Mouse (Mus musculus) mouse embryonic stem cell (cell line): Measurements from ENCODE around the gene Tmtc1.

Experiments
- in situ Hi-C, 2 experiments: fragments of 300-500 bp; cut with MboI; formaldehyde crosslinking; loops; 1 replicate in 1 of 2; 3 replicates in 1 of 2; pipeline ENCODE4 v1.14.3; 2019 to 2020; ENCODE audit warnings: low sequenced_read_pairs in 2 of 2, low pct_unique_long_range_greater_than_20kb in 1 of 2, mixed read lengths in 1 of 2; ENCODE audit not compliant: unreplicated experiment in 1 of 2

The Tmtc1 gene

DNA sequence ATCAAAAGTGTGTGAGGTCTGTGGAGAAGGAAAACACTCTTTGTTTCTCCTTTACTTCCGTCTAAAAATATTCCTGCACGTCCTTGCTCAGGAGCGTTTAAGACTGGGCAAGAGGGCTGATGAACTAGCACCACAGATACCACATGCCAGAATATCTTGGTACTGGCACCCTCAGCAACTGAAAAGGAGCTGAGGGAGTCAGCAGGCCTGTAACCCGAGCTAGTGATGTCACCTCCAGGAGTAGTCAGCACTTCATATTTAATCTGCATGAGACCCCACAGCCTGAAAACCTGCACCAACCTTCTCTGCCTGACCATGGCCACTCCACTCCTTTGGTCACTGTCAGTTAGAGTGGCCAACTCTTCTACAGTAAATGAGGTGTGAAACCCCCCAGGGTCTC is 5.1 kb downstream of the Tmtc1 start:
- in situ Hi-C loops: loop anchor here in 1 of 2 experiments (25.0 kb wide), 1 partner anchor 473 kb away; no protein-coding TSS in a partner anchor

DNA sequence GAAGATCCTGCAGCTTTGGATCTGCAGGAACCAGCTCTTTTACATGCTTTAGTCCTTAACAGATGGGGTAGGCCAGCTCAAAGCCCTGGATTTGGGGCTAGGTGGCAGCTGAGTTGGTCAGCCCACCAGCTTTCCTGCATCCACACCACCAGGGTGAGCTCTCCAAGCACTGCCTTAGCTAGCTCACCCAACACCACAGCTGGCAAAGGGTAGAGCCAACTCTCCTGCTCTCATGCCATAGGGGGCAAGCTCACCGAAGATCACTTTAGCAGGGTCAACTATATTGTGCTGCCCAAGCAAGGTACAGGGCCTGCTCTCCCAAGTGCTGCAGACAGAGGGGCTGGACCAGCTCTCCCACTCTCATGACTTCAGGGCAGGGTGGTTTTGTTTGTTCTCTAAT is 6.6 kb downstream of the Tmtc1 start:
- in situ Hi-C loops: loop anchor here in 1 of 2 experiments (25.0 kb wide), 1 partner anchor 475 kb away; no protein-coding TSS in a partner anchor

DNA sequence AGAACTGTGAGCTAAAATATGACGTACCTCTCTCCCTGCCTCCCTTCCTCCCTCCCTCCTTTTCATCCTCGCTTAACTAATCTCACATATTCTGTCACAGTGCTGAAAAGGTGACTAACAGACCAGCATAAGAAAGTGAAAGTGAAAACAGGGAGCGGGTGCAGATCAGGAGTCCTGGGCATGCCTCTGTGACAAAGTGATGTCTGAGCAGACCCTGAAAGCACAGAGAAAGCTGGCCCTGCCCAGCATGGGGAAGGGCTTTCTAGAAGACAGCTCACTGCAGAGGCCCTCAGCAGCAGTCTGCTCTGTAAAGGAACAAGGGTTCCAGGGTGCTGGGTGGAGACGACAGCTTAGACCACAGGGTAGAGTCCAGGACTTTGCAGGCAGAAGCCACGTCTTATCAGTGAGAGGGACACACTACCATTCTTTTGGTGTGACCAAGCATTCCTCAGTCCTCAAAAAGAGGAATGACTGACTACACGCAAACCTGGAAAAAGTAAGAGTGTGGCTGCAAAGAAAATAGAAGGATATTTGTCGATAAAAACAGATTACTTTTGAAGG is 7.7 kb downstream of the Tmtc1 start:
- in situ Hi-C loops: loop anchor here in 1 of 2 experiments (25.0 kb wide), 1 partner anchor 476 kb away; no protein-coding TSS in a partner anchor

DNA sequence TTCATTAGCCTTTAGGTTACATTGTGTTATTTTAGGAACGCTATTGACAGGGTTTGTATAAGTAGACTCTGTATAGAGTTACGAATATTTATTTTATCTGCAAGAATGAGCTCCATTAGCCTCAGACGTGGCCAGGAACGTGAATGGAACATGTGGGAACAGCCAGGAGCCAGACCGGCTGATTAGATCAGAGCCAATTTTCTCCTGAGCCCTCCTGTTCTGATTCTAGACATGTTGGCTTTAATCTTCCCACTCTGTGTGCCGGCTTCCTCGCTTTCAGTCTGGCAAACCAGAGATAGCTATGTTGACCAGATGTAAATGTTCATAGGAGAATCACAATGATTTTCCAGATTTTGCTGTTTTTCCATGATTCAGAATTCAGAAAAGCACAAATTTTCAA is 22.6 kb downstream of the Tmtc1 start:
- in situ Hi-C loops: loop anchor here in 1 of 2 experiments (25.0 kb wide), 1 partner anchor 491 kb away; no protein-coding TSS in a partner anchor

DNA sequence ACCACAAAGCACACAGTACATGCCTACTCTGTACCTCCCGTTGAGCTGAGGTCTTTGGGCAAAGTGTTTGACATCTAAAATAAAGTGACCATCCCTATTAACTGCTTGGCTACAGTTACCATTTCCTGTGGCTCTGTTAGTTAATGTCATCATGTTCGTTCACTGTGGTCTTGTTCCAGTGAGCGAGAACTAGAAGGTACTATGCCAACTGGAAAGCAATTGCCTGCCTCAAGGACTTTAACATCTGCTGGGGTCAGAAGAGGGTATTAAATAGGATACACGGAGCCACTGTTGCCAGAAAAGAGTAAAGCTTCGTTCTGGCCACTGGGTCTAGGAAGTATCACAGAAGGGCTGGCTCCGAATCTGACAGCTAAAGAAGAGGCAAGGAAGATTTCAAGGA is 23.8 kb downstream of the Tmtc1 start:
- in situ Hi-C loops: loop anchor here in 1 of 2 experiments (25.0 kb wide), 1 partner anchor 492 kb away; no protein-coding TSS in a partner anchor

DNA sequence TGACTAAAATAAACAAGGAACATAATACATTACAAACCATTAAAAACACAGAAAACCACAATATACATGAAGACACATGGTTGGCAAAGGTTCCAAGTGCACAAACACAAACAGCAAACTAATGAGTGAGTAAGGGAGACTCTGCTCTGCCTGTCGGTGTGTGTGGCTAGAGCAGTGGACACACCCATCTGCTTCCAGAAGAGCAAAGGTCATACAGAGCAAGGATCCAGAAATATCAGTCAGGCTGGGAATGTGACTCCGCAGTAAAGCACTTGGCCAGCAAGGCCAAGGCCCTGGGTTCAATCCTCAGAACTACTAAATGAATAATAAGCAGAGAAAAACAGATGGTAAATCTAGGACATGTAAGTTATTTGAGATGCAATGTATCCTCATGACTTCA is 27.6 kb downstream of the Tmtc1 start:
- in situ Hi-C loops: loop anchor here in 1 of 2 experiments (25.0 kb wide), 1 partner anchor 496 kb away; no protein-coding TSS in a partner anchor

DNA sequence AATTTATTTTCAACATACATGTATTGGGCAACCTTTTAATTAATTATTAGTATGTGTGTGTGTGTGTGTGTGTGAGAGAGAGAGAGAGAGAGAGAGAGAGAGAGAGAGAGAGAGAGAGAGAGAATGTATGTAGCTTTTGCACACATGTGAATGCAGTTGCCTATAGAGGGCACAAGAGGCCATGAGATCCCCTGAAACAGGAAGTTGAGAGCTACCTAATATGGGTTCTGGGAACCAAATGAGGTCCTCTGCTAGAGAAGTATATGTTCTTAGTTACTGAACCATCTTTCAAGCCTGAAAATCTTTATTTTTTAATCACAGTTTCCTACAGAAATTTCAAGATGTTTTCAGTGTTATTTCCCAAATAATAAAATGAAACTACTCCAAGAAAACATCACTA is 30.6 kb downstream of the Tmtc1 start:
- in situ Hi-C loops: loop anchor here in 1 of 2 experiments (25.0 kb wide), 1 partner anchor 499 kb away; no protein-coding TSS in a partner anchor

DNA sequence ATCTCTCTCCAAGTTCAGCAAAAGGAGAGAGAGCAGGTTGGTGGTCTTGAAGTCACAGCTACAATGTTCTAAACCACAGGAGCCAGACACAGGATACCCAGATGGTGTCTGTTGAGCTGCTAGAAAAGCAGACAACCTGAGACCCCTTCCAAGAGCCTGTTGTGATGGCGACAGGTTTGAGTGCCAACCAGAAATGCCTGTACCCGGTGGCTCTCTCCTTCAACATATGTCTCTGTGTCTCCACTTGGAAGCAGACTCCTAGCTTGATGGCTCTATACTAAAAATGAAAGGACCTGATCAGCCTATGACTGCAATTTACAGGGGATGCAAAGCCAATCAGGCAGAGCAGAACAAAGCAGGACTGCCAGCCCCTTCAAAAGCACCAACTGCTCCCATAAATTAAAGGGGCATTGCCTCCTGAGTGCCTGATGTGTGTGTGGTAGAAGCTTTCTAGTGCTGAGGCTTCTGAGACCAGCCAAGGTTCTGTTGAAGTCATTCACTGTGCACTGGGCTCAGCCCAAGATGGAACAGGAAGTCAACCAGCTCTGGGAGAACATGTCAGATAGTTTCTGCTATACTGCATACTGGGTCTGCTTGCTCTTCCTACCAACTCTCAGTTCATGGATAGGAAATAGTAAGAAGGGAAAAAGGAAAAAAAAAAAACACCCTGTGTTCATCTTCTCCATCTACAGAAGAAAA is 37.2 kb downstream of the Tmtc1 start:
- in situ Hi-C loops: loop anchor here in 1 of 2 experiments (25.0 kb wide), 1 partner anchor 505 kb away; no protein-coding TSS in a partner anchor

DNA sequence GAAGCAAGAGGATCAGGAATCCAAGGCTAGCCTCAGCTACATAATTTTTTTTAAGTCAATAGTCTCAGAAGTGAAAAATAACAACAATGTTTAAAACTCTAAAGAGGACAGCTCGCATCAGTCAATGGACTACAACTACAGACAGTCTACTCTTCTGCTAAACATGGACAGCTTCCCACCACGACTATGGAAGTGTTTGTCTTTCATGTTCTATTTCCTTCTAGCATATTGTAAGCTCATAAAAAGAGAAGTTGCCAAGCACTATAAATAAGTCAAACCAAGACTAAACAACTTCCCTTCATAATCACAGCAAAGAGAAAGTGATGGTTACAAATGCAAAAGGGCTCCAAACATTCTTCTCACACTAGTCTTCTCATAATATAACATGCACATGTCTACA is 38.6 kb downstream of the Tmtc1 start:
- in situ Hi-C loops: loop anchor here in 1 of 2 experiments (25.0 kb wide), 1 partner anchor 507 kb away; no protein-coding TSS in a partner anchor

DNA sequence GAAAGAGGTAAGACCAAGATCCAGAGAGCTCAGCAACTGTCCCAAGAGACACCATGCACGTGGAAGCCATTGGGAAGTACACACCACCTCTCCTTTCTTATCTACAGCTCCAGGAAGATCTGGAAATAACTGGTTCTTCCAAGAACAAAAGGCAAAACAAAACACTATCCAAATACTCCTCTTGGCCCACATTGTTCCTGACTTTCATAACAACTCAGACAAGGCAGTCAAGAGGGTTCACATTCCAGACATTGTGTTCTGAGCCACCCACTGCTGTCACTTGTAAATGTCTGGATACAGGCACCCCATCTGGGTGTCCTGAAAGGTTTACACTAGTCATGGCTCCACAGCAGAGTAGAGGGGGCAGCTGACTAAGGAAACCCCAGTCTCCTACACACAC is 39.7 kb downstream of the Tmtc1 start:
- in situ Hi-C loops: loop anchor here in 1 of 2 experiments (25.0 kb wide), 1 partner anchor 508 kb away; no protein-coding TSS in a partner anchor

DNA sequence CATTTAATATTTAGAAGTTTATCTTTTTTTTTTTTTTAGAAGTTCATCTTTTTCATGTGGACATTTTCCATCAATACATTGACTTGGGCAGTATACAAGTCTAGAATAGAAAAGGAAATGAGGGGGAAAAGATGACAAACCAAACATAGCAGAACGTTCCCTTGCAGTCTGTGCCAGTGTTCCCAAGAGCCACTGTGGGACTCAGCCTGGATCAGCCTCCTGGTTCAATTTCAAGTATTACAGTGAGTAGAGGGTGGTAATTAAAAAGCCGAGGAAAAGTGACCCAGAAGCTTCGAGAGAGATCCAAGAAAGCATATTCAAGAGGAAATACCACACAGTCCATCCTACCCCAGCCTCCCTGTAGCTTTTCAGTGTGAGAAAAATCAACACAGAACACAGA is 40.4 kb downstream of the Tmtc1 start:
- in situ Hi-C loops: loop anchor here in 1 of 2 experiments (25.0 kb wide), 1 partner anchor 509 kb away; no protein-coding TSS in a partner anchor

DNA sequence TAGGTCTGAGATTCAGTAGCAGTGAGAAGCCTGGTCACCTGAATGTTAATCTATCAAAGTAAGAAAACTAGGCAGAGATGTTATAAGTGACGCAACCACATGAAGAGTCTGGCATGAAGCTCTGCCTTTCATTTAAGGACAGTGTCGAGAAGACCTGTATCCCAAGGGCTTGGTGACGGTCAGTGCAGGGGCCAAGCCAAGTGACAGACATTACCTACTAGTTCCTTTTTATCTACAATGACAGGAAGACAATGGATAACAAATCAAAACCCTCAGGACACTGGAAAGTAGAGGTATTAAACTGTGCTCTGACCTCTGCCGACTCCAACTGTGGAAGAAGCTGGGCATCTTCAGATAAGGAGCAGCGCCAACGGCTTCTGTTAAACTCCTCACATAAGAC is 43.2 kb downstream of the Tmtc1 start:
- in situ Hi-C loops: loop anchor here in 1 of 2 experiments (25.0 kb wide), 1 partner anchor 511 kb away; no protein-coding TSS in a partner anchor

DNA sequence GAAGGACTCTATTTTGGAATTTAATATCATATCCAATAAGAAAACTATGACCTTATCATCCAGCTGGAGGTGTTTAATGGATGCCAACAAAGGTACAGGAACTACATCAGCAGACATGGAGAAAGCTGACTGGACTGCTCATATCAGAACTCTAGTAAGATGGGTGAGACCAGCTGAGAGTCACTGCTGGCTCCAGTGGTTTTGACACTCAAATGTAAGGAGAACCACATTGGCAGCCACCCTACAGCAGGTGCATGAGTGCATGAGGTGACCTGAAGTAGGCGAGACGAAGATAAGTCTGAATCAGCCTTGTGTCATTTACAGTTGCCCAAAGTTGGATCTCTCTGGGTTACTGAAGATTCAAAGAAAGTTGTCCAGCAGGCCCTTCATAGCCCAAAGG is 44.6 kb downstream of the Tmtc1 start:
- in situ Hi-C loops: no loop called here

DNA sequence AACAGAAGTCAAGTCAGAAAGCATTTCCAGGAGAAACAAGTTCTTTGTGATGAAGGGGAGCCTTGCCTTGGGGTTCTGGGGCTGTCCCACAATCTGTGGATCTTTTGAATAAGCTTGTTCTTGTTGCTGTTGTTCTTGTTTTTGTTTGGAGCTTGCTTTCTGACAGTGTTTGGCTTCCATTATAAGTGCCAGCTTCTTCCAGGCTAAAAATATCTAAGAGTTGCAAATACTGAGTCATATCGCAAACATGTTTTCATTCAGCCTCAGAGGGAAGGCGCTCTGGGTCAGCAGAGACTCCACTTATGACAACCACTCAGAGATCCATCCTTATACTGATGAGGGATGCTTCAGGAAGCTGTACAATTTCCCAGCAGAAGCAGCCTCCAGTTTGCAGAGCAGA is 45.3 kb downstream of the Tmtc1 start:
- in situ Hi-C loops: no loop called here

DNA sequence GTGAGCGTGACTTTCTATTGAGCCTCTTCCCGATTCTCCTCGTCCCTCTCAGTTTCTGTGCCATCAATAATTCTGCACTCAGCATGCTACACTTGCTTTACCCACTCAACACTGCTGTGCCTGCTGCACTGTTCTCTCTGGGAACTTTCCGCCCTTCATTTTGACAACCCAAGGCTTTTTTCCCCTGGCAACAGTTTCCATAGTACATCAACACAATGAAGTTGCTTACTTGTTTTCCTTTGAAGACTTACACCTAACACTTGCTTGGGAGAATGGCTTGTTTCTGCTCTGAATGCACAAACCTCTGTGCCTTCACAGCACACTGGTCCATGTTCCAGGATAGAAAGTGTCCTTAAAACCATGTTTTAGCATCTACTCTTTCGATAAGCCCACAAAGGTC is 46.9 kb downstream of the Tmtc1 start:
- in situ Hi-C loops: no loop called here

DNA sequence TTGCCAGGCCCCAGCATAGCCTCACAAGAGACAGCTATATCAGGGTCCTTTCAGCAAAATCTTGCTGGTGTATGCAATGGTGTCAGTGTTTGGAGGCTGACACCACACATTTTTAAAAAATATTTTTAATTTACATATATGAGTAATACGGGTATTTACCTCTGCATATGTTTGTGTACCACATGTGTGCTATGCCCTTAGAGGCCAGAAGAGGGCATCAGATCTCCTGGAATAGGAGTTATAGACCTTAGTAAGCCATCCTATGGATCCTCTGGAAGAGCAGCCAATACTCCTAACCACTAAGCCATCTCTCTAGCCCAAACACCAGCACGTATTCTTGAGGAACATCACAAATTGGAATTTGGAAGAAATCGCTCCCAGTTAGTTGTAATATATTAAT is 48.9 kb downstream of the Tmtc1 start:
- in situ Hi-C loops: no loop called here

DNA sequence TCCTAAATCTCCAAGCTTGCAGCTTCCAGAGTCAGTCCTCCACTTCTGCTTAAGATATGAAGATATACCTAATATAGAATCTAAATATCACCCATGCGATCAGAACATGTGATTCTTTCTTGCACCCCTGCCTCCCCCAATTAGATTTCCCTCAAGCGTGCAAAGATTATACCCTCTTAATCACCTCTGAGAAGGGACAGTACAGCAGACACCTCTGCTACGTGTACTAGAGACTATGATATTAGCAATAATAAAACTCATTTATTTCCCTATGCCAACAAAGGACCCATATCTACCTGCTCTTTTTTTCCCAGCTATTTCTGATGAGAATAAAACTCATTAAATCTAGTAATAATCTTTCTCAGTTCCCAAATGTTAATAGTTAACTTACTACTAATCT is 49.9 kb downstream of the Tmtc1 start:
- in situ Hi-C loops: no loop called here

DNA sequence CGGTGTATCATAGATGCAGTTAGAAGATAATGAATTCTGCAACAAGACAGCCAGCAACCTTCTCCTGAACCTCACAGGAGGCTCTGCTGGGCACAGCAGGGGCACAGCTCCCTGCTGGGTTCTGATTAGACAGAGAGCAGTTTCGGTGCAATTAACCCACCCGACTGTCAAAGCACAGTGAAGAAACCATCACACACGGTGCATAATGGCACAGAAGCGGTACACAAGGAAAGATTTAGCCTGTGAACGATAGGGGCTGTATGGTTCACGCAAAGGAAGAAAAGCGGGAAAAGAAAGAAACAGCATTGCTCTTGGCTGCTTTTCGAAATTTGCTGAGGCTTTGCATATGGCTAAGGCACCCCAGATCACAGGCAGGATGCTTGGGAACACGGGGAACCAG is 52.0 kb downstream of the Tmtc1 start:
- in situ Hi-C loops: no loop called here

DNA sequence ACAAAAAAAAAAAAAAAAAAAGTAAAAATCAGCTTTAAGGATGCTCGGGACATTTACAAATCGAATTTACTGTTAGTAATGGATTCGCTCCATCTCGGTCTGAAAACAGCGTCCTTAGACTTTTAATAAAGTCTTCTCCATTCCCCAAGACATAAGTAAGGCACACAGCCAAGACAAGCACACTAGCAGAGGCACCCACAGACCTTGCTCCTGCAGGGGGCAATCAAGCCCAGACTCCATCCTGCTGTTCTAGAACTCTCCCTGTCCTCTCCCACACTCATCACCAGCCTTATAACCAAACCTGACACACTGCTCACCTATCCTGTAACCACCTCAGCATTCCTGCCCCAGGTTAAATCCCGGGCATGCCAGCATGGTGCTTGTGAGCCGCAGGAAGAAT is 52.9 kb downstream of the Tmtc1 start:
- in situ Hi-C loops: no loop called here
